Mouse (Mus musculus) B cell, adult 2 months (primary cell): ENCODE results near the gene Rfc3.
"Not testable (repeated sequence)": the region's sequence is repeated elsewhere in the genome, so short reads cannot be mapped to it uniquely, and the experiment has no call there.

Source experiments
- DNase-seq, 2 experiments: peaks; one replicate each; pipeline ENCODE4 v3.0.0; 2022

The Rfc3 gene

DNA sequence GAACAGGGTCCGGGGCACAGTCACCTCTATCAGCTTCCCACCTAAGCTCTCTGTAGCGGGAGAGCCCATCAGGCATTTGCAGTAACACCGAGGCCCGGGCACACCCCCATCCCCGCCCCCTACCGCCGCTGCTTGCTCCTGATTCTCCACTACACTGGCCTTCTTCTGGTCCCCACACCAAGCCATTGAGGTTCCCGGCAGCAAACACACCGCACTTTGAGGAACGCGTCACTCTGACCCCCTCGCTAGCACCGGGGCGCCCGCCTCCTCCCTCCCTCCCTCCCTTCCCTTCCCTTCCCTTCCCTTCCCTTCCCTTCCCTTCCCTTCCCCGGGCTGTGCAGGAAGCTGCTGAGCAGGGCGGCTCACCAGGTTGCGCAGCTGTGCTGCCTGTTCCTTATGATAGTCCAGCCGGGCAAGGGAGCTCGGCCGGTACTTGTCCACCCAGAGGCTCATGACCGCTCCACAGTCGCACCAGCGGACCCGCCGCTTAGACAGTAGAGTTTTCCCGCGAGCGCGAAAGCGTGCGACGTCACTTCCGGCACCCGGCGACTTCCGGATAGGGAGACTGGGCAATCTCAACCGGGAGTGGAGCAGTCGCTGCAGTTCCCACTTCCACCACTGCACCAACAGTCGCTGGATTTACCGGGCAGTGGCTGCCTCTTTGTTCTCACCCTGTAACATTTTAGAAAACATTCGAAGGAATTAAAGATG is at the start of gene Rfc3:
Gene Rfc3 (minus strand): TSS at position 543 of the 711 bp plus-strand sequence.
- peak; percentile 96 for DNase-seq

DNA sequence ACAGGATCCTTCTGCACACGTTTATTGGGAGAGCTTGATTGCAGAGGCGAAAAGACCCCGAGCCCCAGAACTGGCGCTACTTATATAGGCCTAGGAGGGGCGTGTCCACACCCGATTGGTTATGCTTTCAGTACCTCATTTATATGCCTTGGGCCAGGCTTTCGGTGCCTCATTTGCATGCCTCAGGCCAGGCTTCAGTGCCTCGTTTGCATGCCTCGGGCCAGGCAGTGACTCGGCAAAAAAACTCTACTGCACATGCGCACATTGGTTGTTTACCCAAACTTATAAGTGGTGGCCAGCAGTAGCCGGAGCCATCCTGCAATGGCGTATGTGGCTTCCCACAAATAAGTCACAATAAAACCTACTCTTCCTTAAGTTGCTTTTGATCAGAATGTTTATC is 42.6 kb upstream of the Rfc3 start:
- not testable (repeated sequence) for DNase-seq

DNA sequence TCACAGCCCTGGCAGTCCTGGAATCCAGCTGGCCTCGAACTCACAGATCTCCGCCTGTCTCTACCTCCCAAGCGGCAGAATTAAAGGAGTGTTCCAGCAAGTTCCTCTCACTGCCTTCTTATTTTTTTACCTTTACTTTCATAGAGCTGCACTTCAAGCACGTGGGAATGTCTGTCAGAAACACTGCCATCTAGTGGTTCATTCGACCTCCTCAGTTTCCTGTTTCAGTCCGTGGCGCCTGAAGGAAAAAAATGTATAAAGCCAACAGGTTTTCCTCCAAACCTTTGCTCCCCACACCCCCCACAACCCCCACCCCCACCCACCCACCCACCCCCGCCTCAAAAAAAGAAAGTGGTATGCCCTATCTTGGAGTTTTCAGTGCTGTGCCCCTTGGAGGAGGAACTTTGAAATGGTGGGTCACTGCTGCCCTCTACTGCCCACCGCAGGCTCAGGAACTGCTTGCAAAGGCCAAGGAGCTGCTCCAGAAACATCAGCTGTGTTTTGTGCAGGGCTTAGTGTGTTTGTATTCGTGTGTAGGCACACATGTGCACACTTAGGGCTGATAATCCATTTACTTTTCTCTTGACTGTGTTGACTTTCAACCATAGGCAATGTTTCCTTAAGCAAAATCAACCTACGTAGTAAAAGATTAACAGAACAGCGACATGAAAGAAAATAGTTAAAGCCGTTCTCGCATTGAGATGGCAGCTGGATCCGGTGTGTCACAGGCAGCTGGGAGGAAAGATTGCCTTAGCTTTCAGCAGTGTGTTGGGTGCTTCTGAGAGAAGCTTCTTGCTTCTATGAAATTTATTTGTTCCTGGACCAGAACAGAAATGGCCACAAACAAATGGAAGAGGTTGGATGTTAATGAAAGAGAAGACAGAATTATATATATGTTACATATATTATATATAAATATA is 35.8 kb upstream of the Rfc3 start:
- DNase-seq = peak; percentile 84 to 86

DNA sequence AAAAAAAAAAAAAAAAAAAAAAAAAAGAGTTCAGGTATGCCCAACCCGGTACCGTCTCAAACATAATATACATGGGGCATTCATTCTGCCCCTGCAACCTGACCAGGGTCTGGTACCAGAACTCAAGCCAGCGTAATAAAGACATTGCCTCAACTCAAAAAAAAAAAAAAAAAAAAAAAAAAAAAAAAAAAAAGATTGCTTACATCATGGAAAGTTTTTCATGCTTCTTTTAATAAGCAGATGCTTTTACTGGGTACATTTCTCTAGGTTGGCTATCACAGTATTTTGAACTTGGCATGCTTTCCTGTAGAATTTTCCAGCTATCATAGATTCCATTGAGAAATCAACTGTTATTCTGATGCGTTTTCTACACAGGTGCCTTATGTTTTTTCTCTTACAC is 11.2 kb upstream of the Rfc3 start:
- DNase-seq = no peak

DNA sequence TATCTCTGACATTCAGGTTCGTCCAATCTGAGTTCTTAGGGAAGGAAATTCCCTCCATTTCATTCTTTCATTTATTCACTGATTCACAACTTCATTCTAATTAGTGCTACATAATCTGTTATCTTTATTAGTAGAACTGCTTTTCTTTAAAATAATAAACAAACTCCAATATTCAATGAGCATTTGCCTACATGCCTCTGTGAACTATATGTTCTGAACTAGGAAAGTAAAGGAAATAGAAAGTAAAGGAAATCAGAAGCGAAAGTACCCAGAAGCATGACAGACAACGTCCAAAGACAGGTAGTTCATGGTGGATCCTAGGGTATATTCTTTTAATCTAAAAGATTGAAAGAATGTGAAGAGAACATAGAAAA is 356 bp upstream of the Rfc3 start:
- DNase-seq = no peak

DNA sequence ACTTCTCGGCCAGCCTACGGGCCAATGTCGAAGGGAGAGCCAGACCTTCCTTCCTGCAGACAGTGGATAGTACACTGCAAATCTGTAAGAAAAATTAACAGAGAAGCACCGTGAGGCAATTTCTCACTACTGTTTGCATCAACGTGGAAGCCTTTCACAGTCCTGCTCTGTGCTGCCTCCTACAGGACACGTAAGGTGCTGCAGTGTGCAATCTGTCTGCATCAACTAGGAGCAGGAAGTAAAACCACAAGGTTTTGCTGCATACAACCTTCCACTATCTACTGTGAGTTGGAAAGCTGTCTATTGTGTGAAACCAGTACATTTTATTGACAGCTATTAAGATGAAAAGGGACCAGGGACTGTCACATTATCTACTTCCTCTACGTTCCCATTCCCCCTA is 6.2 kb downstream of the Rfc3 start:
- peak; percentile 50 to 54 for DNase-seq

DNA sequence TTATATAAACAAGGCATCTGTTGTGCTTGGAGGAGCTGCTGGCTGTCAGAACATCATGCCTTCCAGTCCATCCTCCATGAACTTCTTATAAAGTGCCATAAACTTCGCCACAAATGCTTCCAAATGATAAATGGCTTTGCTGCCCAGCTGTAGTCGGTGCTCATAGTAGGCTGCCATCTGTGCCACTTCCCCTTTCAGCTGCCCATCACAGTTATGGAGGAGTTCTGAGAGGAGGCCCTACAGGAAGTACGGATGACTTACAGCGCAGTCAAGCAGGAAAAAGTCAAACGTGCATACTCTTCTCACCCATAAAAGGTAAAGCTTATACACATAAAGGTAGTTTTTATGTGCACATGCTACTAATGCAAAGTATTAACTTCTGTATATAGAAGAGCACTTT is 8.2 kb downstream of the Rfc3 start:
- peak; percentile 48 to 53 for DNase-seq

DNA sequence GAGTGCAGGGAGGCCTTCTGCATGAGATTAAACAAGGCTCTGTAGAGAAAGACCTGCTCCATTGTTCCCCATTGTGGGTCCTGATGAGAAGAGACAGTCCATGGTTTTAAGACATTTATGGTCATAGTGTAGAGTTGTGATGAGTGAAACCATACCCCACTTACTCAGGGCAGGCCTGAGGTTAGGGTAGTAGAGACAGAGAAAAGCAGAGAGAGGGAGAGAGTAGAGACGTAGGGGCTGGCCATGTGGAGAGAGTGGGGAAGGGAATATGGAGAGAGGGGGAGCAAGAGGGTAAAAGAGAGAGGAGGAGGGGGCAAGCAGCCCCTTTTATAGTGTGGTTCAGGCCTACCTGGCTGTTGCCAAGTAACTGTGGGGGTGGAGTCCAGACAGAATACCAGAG is 8.9 kb downstream of the Rfc3 start:
- DNase-seq = no peak

DNA sequence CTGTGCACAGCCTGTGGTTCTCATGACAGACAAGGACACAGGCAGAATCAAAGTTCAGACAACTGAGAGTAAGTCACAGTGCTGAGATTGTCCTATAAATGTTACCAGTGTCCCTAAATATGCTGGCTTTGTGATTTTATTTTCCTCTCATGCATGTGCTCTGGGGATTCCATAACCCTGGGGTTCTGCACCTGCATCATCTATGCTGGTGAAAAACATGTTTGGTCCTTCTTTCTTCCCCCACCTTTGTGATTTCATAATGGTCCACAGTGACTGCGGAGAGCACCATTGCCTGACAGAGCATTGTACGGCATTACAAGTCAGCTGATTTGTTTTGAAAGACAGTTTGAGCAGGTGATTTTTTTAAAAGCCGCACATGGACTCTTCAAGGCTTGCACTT is 45.1 kb downstream of the Rfc3 start, which contains the start of gene Vmn2r18:
Gene Vmn2r18 (minus strand): TSS at position 101 of the 400 bp plus-strand sequence.
- DNase-seq = no peak

DNA sequence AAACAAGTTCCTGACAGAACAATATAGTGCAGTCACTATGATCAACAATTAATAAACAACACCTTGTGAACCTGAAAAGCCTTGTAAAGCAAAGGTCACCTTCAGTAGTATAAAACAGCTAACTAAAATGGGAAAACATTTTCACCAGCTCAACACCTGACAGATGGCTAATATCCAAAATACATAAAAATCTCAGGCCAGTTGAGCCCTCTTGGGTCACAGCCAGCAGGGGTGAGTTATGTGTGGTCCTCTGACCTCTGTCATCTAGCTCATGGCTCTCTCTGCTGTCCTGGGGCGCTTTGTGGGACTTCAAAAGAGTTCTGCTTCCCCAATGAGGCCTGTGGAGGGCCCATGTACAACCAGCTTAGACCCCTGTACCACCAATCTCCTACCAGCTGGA is 49.3 kb downstream of the Rfc3 start:
- no peak for DNase-seq
